Mouse (Mus musculus): ENCODE measurements around the gene Zcchc12. TPM values are rescaled to one million over a fixed set of nuclear protein-coding genes. Genes with fewer than 3 reads are reported as not detected.

The Zcchc12 gene
- total RNA-seq, 2 experiments from 2014 or later: 42.5 to 43.5 TPM

GRCm38 (mm10) chrX:36226577-36226976, 30.9 kb downstream of the Zcchc12 start:
- peak; percentile 87 for TF ChIP-seq CTCF (conservative IDR thresholded peaks at IDR 0.05)
- H3K4me3 ChIP-seq: no peak overlapping the region
- no peak overlapping the region for H3K27ac ChIP-seq
- peak in 1 of 2 experiments; percentile 49 for DNase-seq (ENCODE audit: low spot score in 2 of 2)

GRCm38 (mm10) chrX:36228861-36229260, 33.2 kb downstream of the Zcchc12 start:
- DNase-seq (ENCODE audit: low spot score in 2 of 2): no peak
- H3K27ac ChIP-seq: peak overlapping the region; percentile 68
- TF ChIP-seq CTCF (conservative IDR thresholded peaks at IDR 0.05): no peak
- H3K4me3 ChIP-seq: no peak overlapping the region

GRCm38 (mm10) chrX:36229273-36229672, 33.6 kb downstream of the Zcchc12 start:
- no peak for DNase-seq (ENCODE audit: low spot score in 2 of 2)
- H3K27ac ChIP-seq: peak overlapping the region; percentile 68
- TF ChIP-seq CTCF (conservative IDR thresholded peaks at IDR 0.05): no peak
- H3K4me3 ChIP-seq: no peak overlapping the region

GRCm38 (mm10) chrX:36235652-36236051, 39.9 kb downstream of the Zcchc12 start:
- H3K27ac ChIP-seq: peak overlapping the region; percentile 51
- no peak overlapping the region for H3K4me3 ChIP-seq
- peak in 1 of 2 experiments; percentile 17 for DNase-seq (ENCODE audit: low spot score in 2 of 2)
- no peak for TF ChIP-seq CTCF (conservative IDR thresholded peaks at IDR 0.05)

Other genes with a start within 250 kb of the Zcchc12 start
- gene Il13ra1, start 83.8 kb upstream of the Zcchc12 start, total RNA-seq (2021): 1 to 10 TPM; 3.4 to 4.6 TPM
- 10 to 100 TPM; 26.8 to 30.8 TPM for gene Lonrf3, start 132.4 kb downstream of the Zcchc12 start, total RNA-seq (2021)
- gene Gm6268, start 205.4 kb downstream of the Zcchc12 start, total RNA-seq (2021): not detected